Mouse (Mus musculus): ENCODE measurements around the gene Lrrc10b.

Lrrc10b gene

DNA sequence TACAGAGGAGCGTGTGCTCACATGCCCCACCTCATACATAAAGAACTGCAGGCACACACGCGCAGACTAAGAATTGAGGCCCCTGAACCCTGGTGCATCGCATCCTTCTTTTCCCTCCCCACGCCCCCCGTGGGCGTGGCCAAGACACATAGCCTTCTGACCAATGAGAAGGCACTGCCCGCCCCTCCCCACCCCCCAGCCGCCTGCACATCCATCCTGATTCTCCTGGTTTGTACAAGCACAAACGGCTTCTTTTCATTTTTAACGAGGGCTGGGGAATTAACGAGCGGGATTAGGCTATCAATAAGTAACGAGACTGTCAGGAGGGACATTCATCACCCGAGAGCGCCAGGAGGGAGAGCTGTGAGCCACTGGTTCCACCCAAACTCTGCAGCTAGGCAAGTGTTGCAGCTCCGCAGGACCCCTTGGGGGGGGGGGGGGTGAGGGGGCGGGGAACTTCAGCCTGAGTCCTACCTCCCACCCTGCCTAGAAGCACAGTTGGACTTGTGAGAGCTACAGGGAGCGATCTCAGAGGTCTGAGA lies 43.5 kb downstream of the Lrrc10b start:
- no peaks in the 10 kb centered on the region for H3K36me3 ChIP-seq (ENCODE audit: insufficient read depth, low read length)
- peaks cover 29% of the 10 kb centered on the region for H3K4me1 ChIP-seq (replicated peaks; ENCODE audit: low read depth, low read length)
- peaks cover 64% of the 10 kb centered on the region for H3K27me3 ChIP-seq (ENCODE audit: insufficient read depth, low read length)
- TF ChIP-seq CTCF (conservative IDR thresholded peaks at IDR 0.05; ENCODE audit: low read length) (no peak), NANOG (IDR thresholded peaks at IDR 0.05; ENCODE audit: borderline replicate concordance, low read length) (no peak), POU5F1 (IDR thresholded peaks at IDR 0.05; ENCODE audit: borderline replicate concordance, low read length) (no peak)
- no peaks in the 10 kb centered on the region for H3K9me3 ChIP-seq (ENCODE audit: low read length)
- H3K4me3 ChIP-seq (replicated peaks; ENCODE audit: low read length), result peak overlapping the region; percentile 45; the same call in 1 of the 2 replicates
